In genomic region chr2:180563841-180564240, GRCm38 (mm10) we compare ENCODE assay signal across 19 mouse cellular contexts. TPM values are rescaled to one million over a fixed set of nuclear protein-coding genes. Genes with fewer than 3 reads are reported as not detected.
DNase-seq lines count a peak whose midpoint lies in the region; ATAC-seq and TF ChIP-seq lines count a peak whose summit lies in the region.
"Had no signal": no experiment of that assay in that cellular context is flagged by ENCODE, and none has a peak within 500 bp of the region (broad histone marks: within the 10 kb centered on the region; RNA-seq: fewer than 3 reads in every experiment).

No protein-coding gene starts in this region.

- peak; percentile 40; the same call in 1 of the 2 replicates for ATAC-seq in forebrain, embryonic 14.5 days
- ATAC-seq in forebrain, embryonic 12.5 days (ENCODE audit: low FRiP score), result no peak
- ATAC-seq in hindbrain, embryonic 16.5 days, result peak; percentile 64
- ATAC-seq in intestine, embryonic 16.5 days, result no peak
- ATAC-seq: liver, embryonic 12.5 days; midbrain, embryonic 16.5 days had no signal

- 34% methylated on average over 5 of the region's 5 CpGs for WGBS in forebrain, embryonic 14.5 days
- WGBS in forebrain, embryonic 12.5 days, result 44% methylated on average over 5 of the region's 5 CpGs
- WGBS in hindbrain, embryonic 16.5 days, result 21% methylated on average over 5 of the region's 5 CpGs
- 45% methylated on average over 5 of the region's 5 CpGs for whole genome bisulfite sequencing in intestine, embryonic 16.5 days

- TF ChIP-seq RAD21 in CH12.LX (IDR thresholded peaks at IDR 0.05; ENCODE audit: low read depth, low read length), result no peak

- TF ChIP-seq EP300 in CH12.LX (IDR thresholded peaks at IDR 0.05; ENCODE audit: low read length), result no peak

- H3K9ac ChIP-seq in forebrain, embryonic 14.5 days (ENCODE audit: low read length), result no peak overlapping the region
- no peak overlapping the region for H3K9ac ChIP-seq in forebrain, embryonic 12.5 days
- H3K9ac ChIP-seq in CH12.LX (ENCODE audit: insufficient read depth, low read depth), result no peak overlapping the region
- no peak overlapping the region for H3K9ac ChIP-seq in hindbrain, embryonic 16.5 days (ENCODE audit: low read depth, low read length)
- no peak overlapping the region for H3K9ac ChIP-seq in intestine, embryonic 16.5 days (ENCODE audit: low read depth, low read length)
- H3K9ac ChIP-seq: heart, embryonic 15.5 days; liver, embryonic 12.5 days; lung, embryonic 14.5 days had no signal

- H3K4me2 ChIP-seq in forebrain, embryonic 14.5 days (ENCODE audit: low read length), result no peak overlapping the region
- no peak overlapping the region for H3K4me2 ChIP-seq in forebrain, embryonic 12.5 days
- H3K4me2 ChIP-seq in CH12.LX (ENCODE audit: insufficient read depth, low read depth, poor library complexity, severe bottlenecking), result peak overlapping the region; percentile 55
- no peak overlapping the region for H3K4me2 ChIP-seq in hindbrain, embryonic 16.5 days (ENCODE audit: low read length)
- no peak overlapping the region for H3K4me2 ChIP-seq in intestine, embryonic 16.5 days (ENCODE audit: low read depth, low read length)
- H3K4me2 ChIP-seq: heart, embryonic 15.5 days; liver, embryonic 12.5 days; lung, embryonic 14.5 days had no signal

- peak; percentile 35 for DNase-seq in forebrain, embryonic 14.5 days (ENCODE audit: low spot score)
- peak; percentile 48 for DNase-seq in layer of hippocampus, adult 9-11 months
- no peak for DNase-seq in layer of hippocampus, adult 9-10 months (ENCODE audit: low spot score)
- DNase-seq in CH12.LX (ENCODE audit: extremely low read depth), result no peak
- DNase-seq in left cerebral cortex, adult 11 months (ENCODE audit: low spot score), result no peak
- DNase-seq: adrenal gland, adult 2 months; cerebellum, adult 11 months; cerebellum, postnatal 14 days; heart, adult 2 months; kidney, adult 8-10 months; lung, embryonic 14.5 days; lung, postnatal 4 days; thymus, postnatal 25 days had no signal

- no peak for TF ChIP-seq CTCF in CH12.LX (conservative IDR thresholded peaks at IDR 0.05 in 1 of 2, IDR thresholded peaks at IDR 0.05 in 1 of 2; ENCODE audit: low read depth in 2 of 2, low read length in 2 of 2)

- in situ Hi-C loops in CH12.LX (cut with MboI; ENCODE audit: low pct_ligation_motif_present, low pct_unique_long_range_greater_than_20kb, low sequenced_read_pairs), result no loop called here

- no peak overlapping the region for H3K27ac ChIP-seq in forebrain, embryonic 14.5 days (ENCODE audit: low read depth, low read length)
- H3K27ac ChIP-seq in forebrain, embryonic 12.5 days, result no peak overlapping the region
- H3K27ac ChIP-seq in CH12.LX (ENCODE audit: insufficient read depth, low read depth), result no peak overlapping the region
- H3K27ac ChIP-seq in hindbrain, embryonic 16.5 days (ENCODE audit: low read depth, low read length), result no peak overlapping the region
- H3K27ac ChIP-seq in intestine, embryonic 16.5 days (ENCODE audit: low read length), result no peak overlapping the region
- H3K27ac ChIP-seq: heart, adult 2 months; heart, embryonic 15.5 days; liver, embryonic 12.5 days had no signal

- no peaks in the 10 kb centered on the region for H3K36me3 ChIP-seq in forebrain, embryonic 14.5 days (ENCODE audit: control insufficient read depth, insufficient read depth, low read length)
- no peaks in the 10 kb centered on the region for H3K36me3 ChIP-seq in forebrain, embryonic 12.5 days (replicated peaks)
- H3K36me3 ChIP-seq in CH12.LX (replicated peaks in 1 of 2; ENCODE audit: control insufficient read depth in 1 of 2, insufficient read depth in 1 of 2, low read length in 1 of 2), result no peaks in the 10 kb centered on the region
- no peaks in the 10 kb centered on the region for H3K36me3 ChIP-seq in hindbrain, embryonic 16.5 days (ENCODE audit: control insufficient read depth, insufficient read depth, low read length)
- H3K36me3 ChIP-seq in intestine, embryonic 16.5 days (ENCODE audit: control insufficient read depth, insufficient read depth, low read length), result no peaks in the 10 kb centered on the region
- H3K36me3 ChIP-seq: heart, embryonic 15.5 days; liver, embryonic 12.5 days had no signal

- H3K27me3 ChIP-seq in forebrain, embryonic 14.5 days (replicated peaks; ENCODE audit: control insufficient read depth, insufficient read depth, low read length), result no peaks in the 10 kb centered on the region
- H3K27me3 ChIP-seq in forebrain, embryonic 12.5 days, result peaks cover 28% of the 10 kb centered on the region; the same call in 1 of the 2 replicates
- H3K27me3 ChIP-seq in CH12.LX (replicated peaks), result no peaks in the 10 kb centered on the region
- H3K27me3 ChIP-seq in hindbrain, embryonic 16.5 days (replicated peaks; ENCODE audit: control insufficient read depth, insufficient read depth, low read length), result no peaks in the 10 kb centered on the region
- peaks cover 3% of the 10 kb centered on the region; the same call in 1 of the 2 replicates for H3K27me3 ChIP-seq in intestine, embryonic 16.5 days (replicated peaks; ENCODE audit: control insufficient read depth, insufficient read depth, low read length)
- H3K27me3 ChIP-seq: heart, embryonic 15.5 days; liver, embryonic 12.5 days had no signal

- dilution Hi-C loops in CH12.LX (cut with MboI; ENCODE audit: extremely low pct_ligation_motif_present, extremely low pct_unique_long_range_greater_than_20kb, low sequenced_read_pairs), result no loop called here

- H3K9me3 ChIP-seq in forebrain, embryonic 14.5 days (replicated peaks; ENCODE audit: control insufficient read depth, low read length), result no peaks in the 10 kb centered on the region
- no peaks in the 10 kb centered on the region for H3K9me3 ChIP-seq in forebrain, embryonic 12.5 days
- peaks cover 2% of the 10 kb centered on the region for H3K9me3 ChIP-seq in CH12.LX (replicated peaks; ENCODE audit: low read length)
- H3K9me3 ChIP-seq in hindbrain, embryonic 16.5 days (ENCODE audit: control insufficient read depth, low read length), result no peaks in the 10 kb centered on the region
- H3K9me3 ChIP-seq in intestine, embryonic 16.5 days (ENCODE audit: control insufficient read depth, low read length), result no peaks in the 10 kb centered on the region
- H3K9me3 ChIP-seq: heart, embryonic 15.5 days; liver, embryonic 12.5 days had no signal

- no peak for TF ChIP-seq POLR2A in CH12.LX (IDR thresholded peaks at IDR 0.05; ENCODE audit: low read depth, low read length)

- H3K79me2 ChIP-seq in CH12.LX (replicated peaks; ENCODE audit: control insufficient read depth, extremely low read depth, insufficient read depth, poor library complexity, severe bottlenecking), result no peaks in the 10 kb centered on the region

- H3K4me3 ChIP-seq in forebrain, embryonic 14.5 days (ENCODE audit: low read depth, low read length), result no peak overlapping the region
- H3K4me3 ChIP-seq in forebrain, embryonic 12.5 days (replicated peaks), result no peak overlapping the region
- no peak overlapping the region for H3K4me3 ChIP-seq in CH12.LX (replicated peaks in 1 of 3; ENCODE audit: low read depth in 2 of 3, low read length in 2 of 3, poor library complexity in 1 of 3)
- H3K4me3 ChIP-seq in hindbrain, embryonic 16.5 days (ENCODE audit: low read length), result no peak overlapping the region
- H3K4me3 ChIP-seq in intestine, embryonic 16.5 days (ENCODE audit: low read length), result no peak overlapping the region
- H3K4me3 ChIP-seq: heart, adult 2 months; heart, embryonic 15.5 days; liver, embryonic 12.5 days had no signal

- peaks cover 1% of the 10 kb centered on the region; the same call in 1 of the 2 replicates for H3K4me1 ChIP-seq in forebrain, embryonic 14.5 days (ENCODE audit: control insufficient read depth, insufficient read depth, low read length)
- peaks cover 3% of the 10 kb centered on the region; the same call in 1 of the 2 replicates for H3K4me1 ChIP-seq in forebrain, embryonic 12.5 days
- H3K4me1 ChIP-seq in CH12.LX (ENCODE audit: control insufficient read depth in 1 of 2, insufficient read depth in 2 of 2), result peaks cover 15 to 19% of the 10 kb centered on the region in 2 experiments
- peaks cover 4% of the 10 kb centered on the region; the same call in 1 of the 2 replicates for H3K4me1 ChIP-seq in hindbrain, embryonic 16.5 days (ENCODE audit: control insufficient read depth, insufficient read depth, low read depth, low read length)
- peaks cover 3% of the 10 kb centered on the region; the same call in 1 of the 2 replicates for H3K4me1 ChIP-seq in intestine, embryonic 16.5 days (ENCODE audit: control insufficient read depth, insufficient read depth, low read length)
- H3K4me1 ChIP-seq: liver, embryonic 12.5 days had no signal

TF ChIP-seq in CH12.LX, 34 proteins besides CTCF, POLR2A, EP300 and RAD21:
- 0 out of 2 replicates have a peak, but pooled peaks have one; percentile 11 for TF ChIP-seq BHLHE40 (IDR thresholded peaks at IDR 0.05; ENCODE audit: low read depth, low read length)
- no peak for TF ChIP-seq KAT2A (IDR thresholded peaks at IDR 0.05; ENCODE audit: insufficient replicate concordance, low read length)
TF ChIP-seq in CH12.LX: peak in this region for 1.

RNA-seq across cellular contexts. Expression of gene Mrgbp, which starts 17.3 kb away (rescaled TPM):
- 48.8 and 52.4 TPM in 2 replicates for polyA plus RNA-seq in forebrain, embryonic 14.5 days (2014; fragmentation: Nextera tagmentation; extraction: Ambion mirVana)
- 49.7 and 50.5 TPM in 2 replicates for polyA plus RNA-seq in forebrain, embryonic 12.5 days (2016; fragmentation: Nextera tagmentation; extraction: Ambion mirVana)
- total RNA-seq in CH12.LX (2012; rRNA removed) (31.2 and 39.7 TPM in 2 replicates), CH12.LX (2014; rRNA removed) (64.6 and 65.5 TPM in 2 replicates)
- 47.5 and 54.6 TPM in 2 replicates for polyA plus RNA-seq in CH12.LX (2012; ENCODE audit: insufficient read length, low read depth)
- 36.8 and 38.1 TPM in 2 replicates for polyA plus RNA-seq in hindbrain, embryonic 16.5 days (2015; fragmentation: Nextera tagmentation; extraction: Ambion mirVana)
- polyA plus RNA-seq in intestine, embryonic 16.5 days (2015; fragmentation: Nextera tagmentation; extraction: Ambion mirVana), result 19.0 and 20.9 TPM in 2 replicates

RNA-seq across cellular contexts. Expression of gene Ogfr, which starts 25.2 kb away (rescaled TPM):
- 95.6 and 100 TPM in 2 replicates for polyA plus RNA-seq in forebrain, embryonic 14.5 days (2014; fragmentation: Nextera tagmentation; extraction: Ambion mirVana)
- polyA plus RNA-seq in forebrain, embryonic 12.5 days (2016; fragmentation: Nextera tagmentation; extraction: Ambion mirVana), result 96.7 and 96.8 TPM in 2 replicates
- total RNA-seq in CH12.LX (2012; rRNA removed) (79.1 and 79.8 TPM in 2 replicates), CH12.LX (2014; rRNA removed) (57.3 and 58.3 TPM in 2 replicates)
- 67.0 and 82.9 TPM in 2 replicates for polyA plus RNA-seq in CH12.LX (2012; ENCODE audit: insufficient read length, low read depth)
- polyA plus RNA-seq in hindbrain, embryonic 16.5 days (2015; fragmentation: Nextera tagmentation; extraction: Ambion mirVana), result 82.2 and 83.4 TPM in 2 replicates
- polyA plus RNA-seq in intestine, embryonic 16.5 days (2015; fragmentation: Nextera tagmentation; extraction: Ambion mirVana), result 36.6 and 37.5 TPM in 2 replicates

RNA-seq across cellular contexts. Expression of gene Col9a3, which starts 33.7 kb away (rescaled TPM):
- polyA plus RNA-seq in forebrain, embryonic 14.5 days (2014; fragmentation: Nextera tagmentation; extraction: Ambion mirVana), result 25.1 and 28.6 TPM in 2 replicates
- 25.7 and 28.6 TPM in 2 replicates for polyA plus RNA-seq in forebrain, embryonic 12.5 days (2016; fragmentation: Nextera tagmentation; extraction: Ambion mirVana)
- total RNA-seq in CH12.LX (2012; rRNA removed), result 1.9 and 2.0 TPM in 2 replicates
- total RNA-seq in CH12.LX (2014; rRNA removed), result 0.56 and 0.57 TPM in 2 replicates
- polyA plus RNA-seq in CH12.LX (2012; ENCODE audit: insufficient read length, low read depth), result 0.87 and 2.1 TPM in 2 replicates
- polyA plus RNA-seq in hindbrain, embryonic 16.5 days (2015; fragmentation: Nextera tagmentation; extraction: Ambion mirVana), result 92.8 and 93.2 TPM in 2 replicates
- polyA plus RNA-seq in intestine, embryonic 16.5 days (2015; fragmentation: Nextera tagmentation; extraction: Ambion mirVana), result 4.1 and 6.2 TPM in 2 replicates

Comparison
In these comparisons a context has a peak if more than half of its experiments do, and no peak if none do; other contexts are left out.
1. ATAC-seq: peak in forebrain, embryonic 14.5 days (single experiment) and hindbrain, embryonic 16.5 days (single experiment); none in forebrain, embryonic 12.5 days (single experiment) and intestine, embryonic 16.5 days (single experiment).
2. DNase-seq: peak in forebrain, embryonic 14.5 days (single experiment) and layer of hippocampus, adult 9-11 months (single experiment); none in layer of hippocampus, adult 9-10 months (single experiment), CH12.LX (single experiment) and left cerebral cortex, adult 11 months (single experiment).